Mouse (Mus musculus): ENCODE measurements at regions not wholly inside any gene's neighbourhood (a gene's known extent, or its start where the extent isn't known, plus 50 kb on each side); places are given as distances from the start of the nearest gene placed in this dataset.
"Not testable (repeated sequence)": the region's sequence is repeated elsewhere in the genome, so short reads cannot be mapped to it uniquely, and the experiment has no call there.

- no peak for DNase-seq (ENCODE audit: low read depth, low spot score)
These were observed 70.8 kb downstream of the Pcdh18 start for GRCm38 (mm10) chr3:49686182-49686895.

GRCm38 (mm10) chr3:49674921-49675320, 82.2 kb downstream of the Pcdh18 start:
- DNase-seq (ENCODE audit: low read depth, low spot score): no peak

GRCm38 (mm10) chr3:49672685-49673184, 84.4 kb downstream of the Pcdh18 start:
- DNase-seq (ENCODE audit: low read depth, low spot score): no peak

- no peak for DNase-seq (ENCODE audit: low read depth, low spot score)
These were observed 89.4 kb downstream of the Pcdh18 start for GRCm38 (mm10) chr3:49667543-49668338.

GRCm38 (mm10) chr3:49666516-49666915, 90.6 kb downstream of the Pcdh18 start:
- DNase-seq (ENCODE audit: low read depth, low spot score): no peak

- no peak for DNase-seq (ENCODE audit: low read depth, low spot score)
These were observed 108.3 kb downstream of the Pcdh18 start for GRCm38 (mm10) chr3:49648895-49649175.

GRCm38 (mm10) chr3:49648040-49648894, 108.9 kb downstream of the Pcdh18 start:
- no peak for DNase-seq (ENCODE audit: low read depth, low spot score)

GRCm38 (mm10) chr3:49644993-49645392, 112.1 kb downstream of the Pcdh18 start:
- DNase-seq (ENCODE audit: low read depth, low spot score): no peak

GRCm38 (mm10) chr3:49643871-49644270, 113.3 kb downstream of the Pcdh18 start:
- no peak for DNase-seq (ENCODE audit: low read depth, low spot score)

GRCm38 (mm10) chr3:49641966-49642758, 115.0 kb downstream of the Pcdh18 start:
- DNase-seq (ENCODE audit: low read depth, low spot score): peak; percentile 64

- no peak for DNase-seq (ENCODE audit: low read depth, low spot score)
These were observed 115.7 kb downstream of the Pcdh18 start for GRCm38 (mm10) chr3:49641411-49641810.

- no peak for DNase-seq (ENCODE audit: low read depth, low spot score)
These were observed 118.5 kb downstream of the Pcdh18 start for GRCm38 (mm10) chr3:49638601-49639000.

GRCm38 (mm10) chr3:49636676-49637075, 120.4 kb downstream of the Pcdh18 start:
- DNase-seq (ENCODE audit: low read depth, low spot score): no peak

GRCm38 (mm10) chr3:49592706-49593451, 164.2 kb downstream of the Pcdh18 start:
- no peak for DNase-seq (ENCODE audit: low read depth, low spot score)

GRCm38 (mm10) chr3:49590234-49590633, 166.9 kb downstream of the Pcdh18 start:
- DNase-seq (ENCODE audit: low read depth, low spot score): no peak

- DNase-seq (ENCODE audit: low read depth, low spot score): no peak
These were observed 170.5 kb downstream of the Pcdh18 start for GRCm38 (mm10) chr3:49586531-49587168.

- DNase-seq (ENCODE audit: low read depth, low spot score): not testable (repeated sequence)
These were observed 171.2 kb downstream of the Pcdh18 start for GRCm38 (mm10) chr3:49585962-49586361.

GRCm38 (mm10) chr3:49566769-49567729, 190.1 kb downstream of the Pcdh18 start:
- no peak for DNase-seq (ENCODE audit: low read depth, low spot score)

- DNase-seq (ENCODE audit: low read depth, low spot score): no peak
These were observed 229.5 kb downstream of the Pcdh18 start for GRCm38 (mm10) chr3:49527642-49528041.
